Mouse (Mus musculus) ES-Bruce4 (cell line): ENCODE data around the gene Pou2f3.
A peak's percentile ranks its signal among the peaks of the same experiment; 100 is the strongest.

Experiments
- CTCF ChIP-seq: IDR thresholded peaks from one replicate; pipeline ENCODE4 v1.8.1; 2011; ENCODE audit warnings: low read depth, low read length
- POLR2A ChIP-seq: IDR thresholded peaks from one replicate; pipeline ENCODE4 v1.8.1; 2011; ENCODE audit warnings: low read length; ENCODE audit not compliant: insufficient read depth

GRCm38 (mm10) chr9:43205343-43206021 lies 4.7 kb downstream of the Pou2f3 start:
- TF ChIP-seq CTCF: peak; percentile 47
- no peak for TF ChIP-seq POLR2A
